Mouse (Mus musculus): ENCODE data around the gene Lonrf2.

DNA sequence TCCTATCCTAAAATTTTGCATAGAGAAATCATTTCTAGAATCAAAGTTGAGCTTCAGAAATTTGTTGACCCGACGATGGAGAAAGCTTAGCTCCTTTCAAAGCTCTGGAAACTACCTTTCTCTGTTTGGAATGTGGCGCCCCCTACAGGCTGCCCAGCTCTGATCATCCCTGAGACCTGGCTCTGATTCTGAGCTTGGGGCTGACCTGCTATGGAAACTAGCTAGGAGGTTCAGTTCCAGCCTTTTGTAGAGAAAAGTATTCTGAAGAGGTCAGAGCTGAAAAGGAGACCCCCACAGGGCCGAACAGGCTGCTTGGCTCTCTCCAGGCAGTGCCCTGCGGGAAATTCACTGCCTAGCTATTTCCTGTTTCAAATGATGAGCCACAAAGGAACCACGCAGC lies 66.6 kb downstream of the Lonrf2 start:
- peak; percentile 57 for TF ChIP-seq CTCF (IDR thresholded peaks at IDR 0.05; ENCODE audit: control insufficient read depth, insufficient read depth, low read length)
- TF ChIP-seq POLR2A (IDR thresholded peaks at IDR 0.05; ENCODE audit: borderline replicate concordance, control insufficient read depth, low read depth, low read length), result no peak

Measured in bone marrow, adult 2 months (tissue).